8 mouse cellular contexts compared by ENCODE assay signal in the genomic region with DNA sequence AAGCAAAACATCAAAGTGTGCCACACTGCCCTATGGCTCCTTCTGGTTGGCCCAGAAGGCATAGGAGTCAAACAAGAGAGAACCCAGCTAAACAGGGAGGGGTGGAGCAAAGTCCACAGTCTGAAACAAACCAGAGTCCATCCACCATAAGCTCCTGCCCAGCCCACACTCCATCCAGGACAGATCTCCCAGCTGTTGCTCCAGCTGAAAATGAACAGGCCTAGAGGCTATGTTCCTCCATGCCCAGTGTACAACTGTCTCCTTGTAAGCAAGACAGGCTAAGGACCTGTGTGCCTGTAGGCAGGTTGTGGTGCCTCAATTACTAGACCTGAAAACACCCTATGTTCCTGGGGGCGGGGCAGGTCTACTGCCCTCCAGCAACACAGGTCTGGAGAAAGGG. TPM values are rescaled to one million over a fixed set of nuclear protein-coding genes. Genes with fewer than 3 reads are reported as not detected.
DNase-seq lines count a peak whose midpoint lies in the region; ATAC-seq and TF ChIP-seq lines count a peak whose summit lies in the region.

No protein-coding gene starts in this region.

- no peaks in the 10 kb centered on the region for H3K27me3 ChIP-seq in neural tube, embryonic 11.5 days (ENCODE audit: control insufficient read depth, insufficient read depth, low read length)
- no peaks in the 10 kb centered on the region for H3K27me3 ChIP-seq in intestine, embryonic 14.5 days (replicated peaks; ENCODE audit: control insufficient read depth, insufficient read depth, low read length)
- no peaks in the 10 kb centered on the region for H3K27me3 ChIP-seq in liver, embryonic 11.5 days (replicated peaks; ENCODE audit: control insufficient read depth, insufficient read depth, low read length)

- intact Hi-C loops in left cerebral cortex, adult 2 months (cut with DNase I): loop anchor here (10.0 kb wide), 1 partner anchor 482 kb away; a partner anchor contains a TSS

- no peaks in the 10 kb centered on the region for H3K36me3 ChIP-seq in neural tube, embryonic 11.5 days (ENCODE audit: control insufficient read depth, insufficient read depth, low read length)
- H3K36me3 ChIP-seq in intestine, embryonic 14.5 days (ENCODE audit: control insufficient read depth, insufficient read depth, low read length): no peaks in the 10 kb centered on the region
- no peaks in the 10 kb centered on the region; the same call in 1 of the 2 replicates for H3K36me3 ChIP-seq in liver, embryonic 11.5 days (ENCODE audit: control insufficient read depth, insufficient read depth, low read length)

- peaks cover 17% of the 10 kb centered on the region; the same call in 1 of the 2 replicates for H3K4me1 ChIP-seq in neural tube, embryonic 11.5 days (ENCODE audit: control insufficient read depth, insufficient read depth, low read length)
- peaks cover 39% of the 10 kb centered on the region for H3K4me1 ChIP-seq in intestine, embryonic 14.5 days (replicated peaks; ENCODE audit: control insufficient read depth, insufficient read depth, low read length)
- peaks cover 61% of the 10 kb centered on the region for H3K4me1 ChIP-seq in liver, embryonic 11.5 days (replicated peaks; ENCODE audit: control insufficient read depth, insufficient read depth, low read length)

- H3K4me2 ChIP-seq in neural tube, embryonic 11.5 days (ENCODE audit: low read depth): peak overlapping the region; percentile 92
- H3K4me2 ChIP-seq in intestine, embryonic 14.5 days (ENCODE audit: low read length): peak overlapping the region; percentile 94
- peak overlapping the region; percentile 98 for H3K4me2 ChIP-seq in liver, embryonic 11.5 days

- TF ChIP-seq CTCF in left cerebral cortex, adult 2 months (IDR thresholded peaks at IDR 0.05): no peak

- H3K4me3 ChIP-seq in neural tube, embryonic 11.5 days (ENCODE audit: low read depth, low read length): peak overlapping the region; percentile 80
- peak overlapping the region; percentile 90 for H3K4me3 ChIP-seq in intestine, embryonic 14.5 days (ENCODE audit: low read depth, low read length)
- H3K4me3 ChIP-seq in liver, embryonic 11.5 days (ENCODE audit: low read depth, low read length): peak overlapping the region; percentile 87
- no peak overlapping the region for H3K4me3 ChIP-seq in left cerebral cortex, adult 2 months

- no peaks in the 10 kb centered on the region for H3K9me3 ChIP-seq in neural tube, embryonic 11.5 days (ENCODE audit: control insufficient read depth, low read length)
- no peaks in the 10 kb centered on the region for H3K9me3 ChIP-seq in intestine, embryonic 14.5 days (ENCODE audit: control insufficient read depth, low read length)
- no peaks in the 10 kb centered on the region for H3K9me3 ChIP-seq in liver, embryonic 11.5 days (ENCODE audit: control insufficient read depth, low read length)

- H3K27ac ChIP-seq in neural tube, embryonic 11.5 days (ENCODE audit: low read depth, low read length): no peak overlapping the region
- H3K27ac ChIP-seq in intestine, embryonic 14.5 days (ENCODE audit: low read depth): peak overlapping the region; percentile 95
- peak overlapping the region; percentile 96 for H3K27ac ChIP-seq in liver, embryonic 11.5 days (ENCODE audit: low read depth, low read length)
- no peak overlapping the region for H3K27ac ChIP-seq in left cerebral cortex, adult 2 months

- no peak overlapping the region; the same call in 1 of the 2 replicates for H3K9ac ChIP-seq in neural tube, embryonic 11.5 days (ENCODE audit: low read length)
- peak overlapping the region; percentile 87; the same call in 1 of the 2 replicates for H3K9ac ChIP-seq in intestine, embryonic 14.5 days (ENCODE audit: low read length)
- peak overlapping the region; percentile 94 for H3K9ac ChIP-seq in liver, embryonic 11.5 days (ENCODE audit: low read depth, low read length)

- DNase-seq in neural tube, embryonic 11.5 days (ENCODE audit: low spot score): no peak
- no peak for DNase-seq in neural tube, embryonic 10.5 days (ENCODE audit: extremely low spot score, low spot score)
- DNase-seq in intestine, embryonic 14.5 days (ENCODE audit: low spot score): peak; percentile 71
- no peak for DNase-seq in liver, embryonic 11.5 days (ENCODE audit: low spot score)
- no peak for DNase-seq in T-cell, adult 2 months (ENCODE audit: low spot score)
- DNase-seq in cerebellum, adult 11 months: no peak
- DNase-seq in left cerebral cortex, adult 2 months (ENCODE audit: extremely low spot score in 1 of 2, low spot score in 2 of 2): no peak

- whole genome bisulfite sequencing in neural tube, embryonic 11.5 days: 44% methylated on average over 1 of the region's 1 CpGs
- 81% methylated on average over 1 of the region's 1 CpGs for WGBS in intestine, embryonic 14.5 days
- 72% methylated on average over 1 of the region's 1 CpGs for WGBS in liver, embryonic 11.5 days

- ATAC-seq in neural tube, embryonic 11.5 days (ENCODE audit: insufficient read depth, low FRiP score, low TSS enrichment): no peak
- ATAC-seq in intestine, embryonic 14.5 days (replicated peaks; ENCODE audit: low FRiP score, low TSS enrichment, low read depth): 0 out of 2 replicates have a peak, but pooled peaks have one; percentile 6
- no peak for ATAC-seq in liver, embryonic 11.5 days (replicated peaks; ENCODE audit: low FRiP score)
- ATAC-seq in megakaryocyte progenitor cell, adult 5-6 weeks (replicated peaks; ENCODE audit: poor library complexity): no peak

RNA-seq across cellular contexts. Expression of a gene that starts 2.6 kb away (rescaled TPM):
- 16.1 and 17.8 TPM in 2 replicates for polyA plus RNA-seq in neural tube, embryonic 11.5 days (2014; fragmentation: Nextera tagmentation; extraction: Ambion mirVana)
- polyA plus RNA-seq in intestine, embryonic 14.5 days (2014; fragmentation: Nextera tagmentation; extraction: Ambion mirVana): 27.6 and 30.0 TPM in 2 replicates
- 23.3 and 25.1 TPM in 2 replicates for polyA plus RNA-seq in liver, embryonic 11.5 days (2014; fragmentation: Nextera tagmentation; extraction: Ambion mirVana)
- total RNA-seq in megakaryocyte progenitor cell, adult 5-6 weeks (2015): 37.1 and 41.2 TPM in 2 replicates
- total RNA-seq in megakaryocyte progenitor cell, adult 5-6 weeks (2017): 42.0 and 53.9 TPM in 2 replicates
- total RNA-seq in left cerebral cortex, adult 2 months (2021): 1 to 10 TPM; 2.9 to 4.3 TPM

RNA-seq across cellular contexts. Expression of a gene that starts 15.5 kb away (rescaled TPM):
- 31.1 and 35.7 TPM in 2 replicates for polyA plus RNA-seq in neural tube, embryonic 11.5 days (2014; fragmentation: Nextera tagmentation; extraction: Ambion mirVana)
- polyA plus RNA-seq in intestine, embryonic 14.5 days (2014; fragmentation: Nextera tagmentation; extraction: Ambion mirVana): 13.1 and 15.3 TPM in 2 replicates
- polyA plus RNA-seq in liver, embryonic 11.5 days (2014; fragmentation: Nextera tagmentation; extraction: Ambion mirVana): 8.7 and 8.8 TPM in 2 replicates
- total RNA-seq in megakaryocyte progenitor cell, adult 5-6 weeks (2015): 2.9 and 4.4 TPM in 2 replicates
- 13.9 and 18.7 TPM in 2 replicates for total RNA-seq in megakaryocyte progenitor cell, adult 5-6 weeks (2017)
- 1 to 10 TPM; 5.1 to 5.9 TPM for total RNA-seq in left cerebral cortex, adult 2 months (2021)

RNA-seq across cellular contexts. Expression of a gene that starts 37.4 kb away (rescaled TPM):
- polyA plus RNA-seq in neural tube, embryonic 11.5 days (2014; fragmentation: Nextera tagmentation; extraction: Ambion mirVana): 32.4 and 37.0 TPM in 2 replicates
- polyA plus RNA-seq in intestine, embryonic 14.5 days (2014; fragmentation: Nextera tagmentation; extraction: Ambion mirVana): 29.0 and 31.0 TPM in 2 replicates
- 10.8 and 11.7 TPM in 2 replicates for polyA plus RNA-seq in liver, embryonic 11.5 days (2014; fragmentation: Nextera tagmentation; extraction: Ambion mirVana)
- 1.1 and 1.5 TPM in 2 replicates for total RNA-seq in megakaryocyte progenitor cell, adult 5-6 weeks (2015)
- 0.64 and 1.1 TPM in 2 replicates for total RNA-seq in megakaryocyte progenitor cell, adult 5-6 weeks (2017)
- 10 to 100 TPM; 12.9 to 16.2 TPM for total RNA-seq in left cerebral cortex, adult 2 months (2021)

Comparison
In these comparisons a context has a peak if more than half of its experiments do, and no peak if none do; other contexts are left out.
1. H3K27ac ChIP-seq: peak in intestine, embryonic 14.5 days (single experiment) and liver, embryonic 11.5 days (single experiment); none in neural tube, embryonic 11.5 days (single experiment) and left cerebral cortex, adult 2 months (single experiment).
2. Peak in every context shown above with its lines, with median percentiles within 50 percentile points of each other: H3K4me2 ChIP-seq.